Mouse (Mus musculus): ENCODE measurements around the gene Zfp524.
A peak's percentile ranks its signal among the peaks of the same experiment; 100 is the strongest.
"Not testable (repeated sequence)": the region's sequence is repeated elsewhere in the genome, so short reads cannot be mapped to it uniquely, and the experiment has no call there.

Gene Zfp524

DNA sequence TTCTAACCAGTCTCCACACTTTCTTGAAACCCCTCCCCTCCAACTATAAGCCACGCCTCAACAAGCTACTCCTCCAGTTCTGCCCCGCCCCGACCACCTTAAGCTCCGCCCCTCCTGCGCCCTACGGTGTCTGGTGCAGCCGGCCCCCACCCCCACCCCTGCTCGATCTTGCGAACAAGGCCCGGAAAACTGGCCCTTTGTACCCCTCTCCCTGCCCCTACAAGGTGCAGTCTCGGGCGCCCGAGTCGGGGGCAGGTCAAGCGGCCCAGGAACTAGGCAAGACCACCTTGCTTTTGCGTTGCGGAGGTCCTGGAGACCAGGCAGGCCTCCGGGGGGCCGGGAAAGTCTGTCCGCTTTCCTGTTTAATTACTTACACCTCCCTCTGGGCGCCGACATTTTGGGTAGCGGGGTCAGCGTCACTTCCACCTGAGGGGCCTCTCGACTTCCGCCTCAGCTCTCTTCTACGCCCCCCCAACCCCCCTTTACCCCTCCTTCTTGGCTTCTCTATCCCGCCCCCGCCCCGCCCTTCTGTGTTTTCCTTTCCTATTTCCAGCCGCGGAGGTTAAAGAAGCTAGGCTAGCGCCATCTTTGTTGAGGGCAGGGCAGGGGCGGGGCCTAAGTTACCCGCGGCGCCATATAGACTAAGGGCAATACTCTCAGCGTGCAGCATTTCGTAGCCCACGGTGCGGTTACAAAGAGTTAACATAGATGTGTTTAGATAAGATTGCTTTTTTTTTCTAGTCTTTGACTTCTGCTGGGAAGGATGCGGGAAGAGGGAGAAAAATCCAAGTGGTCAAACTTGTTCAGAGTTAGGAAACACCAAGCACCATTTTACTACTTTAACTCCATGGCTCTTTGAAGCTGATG is at the start of gene Zfp524, which contains the start of gene Fiz1:
TSS of gene Zfp524 (plus strand) at position 165 of the 867 bp plus-strand sequence.
TSS of gene Fiz1 (minus strand) at position 447 of the 867 bp plus-strand sequence.
- DNase-seq (ENCODE audit: low spot score) = peak; percentile 99

DNA sequence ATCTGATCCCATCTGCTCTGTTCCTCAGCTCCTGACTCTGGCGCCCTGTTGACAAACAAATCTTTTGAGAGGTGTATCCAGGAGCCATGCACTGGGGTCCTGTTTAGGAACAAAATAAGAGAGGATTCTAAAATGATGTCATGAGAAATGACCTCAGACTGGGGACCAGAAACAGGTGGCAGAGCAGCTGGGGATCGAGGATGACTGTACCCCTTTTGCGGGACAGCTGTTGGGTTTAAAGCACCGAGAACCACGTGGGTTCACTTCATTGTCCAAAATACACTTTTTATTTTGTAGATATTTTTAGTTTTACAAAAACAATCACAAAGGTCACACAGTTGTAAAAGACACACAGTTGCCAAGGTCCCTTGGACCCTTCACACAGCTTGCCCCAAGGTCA is 49.2 kb upstream of the Zfp524 start:
- no peak for DNase-seq (ENCODE audit: low spot score)

DNA sequence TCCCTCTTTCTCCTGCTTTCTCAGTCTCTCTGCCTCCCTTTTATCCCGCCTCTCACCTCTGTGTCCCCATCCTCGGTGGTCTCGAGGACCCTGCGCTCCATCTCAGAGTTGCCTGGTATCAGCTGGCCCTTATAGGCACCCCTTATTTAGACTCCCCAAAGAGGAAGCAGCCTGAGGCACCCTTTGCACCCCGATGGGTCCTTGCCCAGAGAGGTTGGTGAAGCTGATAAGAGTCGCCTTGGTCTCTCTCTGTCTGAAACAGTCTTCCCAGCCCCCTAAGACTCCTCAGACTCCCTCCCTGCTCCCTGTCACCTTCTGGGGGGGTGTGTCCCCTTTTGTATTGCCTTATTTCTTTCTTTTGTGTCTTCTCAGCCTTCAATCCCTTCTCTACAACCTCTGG is 43.1 kb upstream of the Zfp524 start, which contains the start of gene Sbk3:
TSS of gene Sbk3 (minus strand) at position 101 of the 400 bp plus-strand sequence.
- no peak for DNase-seq (ENCODE audit: low spot score)

DNA sequence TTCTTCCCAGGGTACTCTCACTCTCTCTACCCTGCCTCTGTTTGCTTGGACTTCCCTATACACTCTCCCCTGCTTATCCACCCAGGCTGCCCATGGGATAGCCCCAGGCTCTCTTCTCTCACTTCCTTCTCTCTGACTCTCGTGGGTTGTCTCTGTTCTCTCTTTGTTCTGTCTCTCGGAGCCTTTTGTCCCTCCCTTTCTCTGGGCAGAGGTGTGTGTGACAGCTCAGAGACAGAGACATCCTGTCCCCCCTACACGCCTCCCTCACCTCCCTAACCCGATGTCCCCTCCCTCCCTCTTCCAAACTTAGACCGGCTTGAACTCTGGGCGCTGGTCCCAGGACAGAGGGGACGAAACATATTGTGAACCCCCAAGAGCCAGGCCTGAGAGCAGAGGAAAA is 42.5 kb upstream of the Zfp524 start:
- no peak for DNase-seq (ENCODE audit: low spot score)

DNA sequence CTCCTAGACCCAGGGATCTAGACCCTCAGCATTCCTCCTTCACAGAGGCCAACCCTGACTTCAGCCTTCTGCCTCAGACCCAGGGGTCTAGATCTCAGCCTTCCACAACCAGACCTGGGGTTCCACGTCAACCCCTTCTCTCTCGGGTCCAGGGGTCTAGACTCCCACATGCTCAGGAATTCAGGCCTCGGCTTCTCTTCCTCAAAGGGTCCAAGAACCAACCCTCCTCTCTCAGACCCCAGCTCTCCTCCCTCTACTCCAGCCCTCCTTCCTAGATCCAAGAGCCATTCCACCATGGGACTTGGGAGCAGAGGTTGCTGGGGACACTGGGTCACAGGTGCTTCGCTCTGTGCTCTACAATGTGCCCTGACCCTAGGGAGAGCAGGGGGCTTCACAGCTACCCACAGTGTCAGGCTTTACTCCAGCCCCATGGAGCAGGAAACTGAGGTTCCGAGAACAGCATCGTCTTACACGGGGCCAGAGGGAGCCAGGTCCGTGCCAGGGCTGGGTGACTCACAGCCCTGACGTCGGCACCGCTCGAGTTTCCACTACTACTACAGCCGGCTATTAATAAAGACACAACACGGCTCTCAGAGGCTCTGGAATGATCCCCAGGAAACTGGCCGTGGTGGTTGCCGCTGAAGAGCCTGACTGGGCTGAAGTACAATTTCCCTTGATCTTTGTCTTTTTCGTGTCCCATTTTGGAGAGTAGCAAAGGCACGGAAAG is 41.7 kb upstream of the Zfp524 start:
- DNase-seq (ENCODE audit: low spot score) = no peak

DNA sequence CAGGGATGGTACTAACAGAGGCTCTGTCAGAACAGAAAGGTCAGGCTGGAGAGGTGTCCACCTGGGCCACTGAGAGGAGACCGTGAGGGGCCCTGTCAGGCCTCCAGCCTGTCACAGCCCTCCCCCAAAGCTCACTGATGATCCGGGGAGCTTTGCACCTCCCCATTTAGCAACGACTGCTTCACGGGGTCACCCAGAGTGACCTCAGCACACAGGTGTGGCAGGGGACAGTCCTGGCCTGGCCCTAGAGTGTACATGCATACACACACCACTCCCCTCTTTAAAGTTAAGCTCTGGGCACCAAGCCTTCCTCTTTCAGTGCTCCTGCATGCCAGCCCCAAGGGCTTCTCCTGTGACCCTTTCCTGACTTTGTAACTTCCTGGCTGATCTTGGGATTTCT is 38.8 kb upstream of the Zfp524 start:
- no peak for DNase-seq (ENCODE audit: low spot score)

DNA sequence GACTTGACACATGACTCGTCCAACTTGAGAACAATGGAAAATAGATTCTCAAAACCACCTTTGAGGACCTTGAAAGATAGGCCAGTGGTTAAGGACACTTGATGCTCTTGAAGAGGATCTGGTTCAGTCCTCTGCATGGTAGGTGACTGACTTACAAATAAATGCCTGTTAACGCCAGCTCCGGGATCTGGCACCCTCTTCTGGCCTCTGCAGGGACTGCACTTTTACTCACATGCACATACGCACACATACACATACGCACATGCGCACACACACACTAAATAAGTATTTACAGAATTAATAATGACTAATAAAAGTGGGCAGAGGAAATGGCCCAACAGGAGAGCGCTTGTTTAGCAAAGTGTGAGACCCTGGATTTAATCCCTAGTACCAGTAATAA is 37.4 kb upstream of the Zfp524 start:
- DNase-seq (ENCODE audit: low spot score) = no peak

DNA sequence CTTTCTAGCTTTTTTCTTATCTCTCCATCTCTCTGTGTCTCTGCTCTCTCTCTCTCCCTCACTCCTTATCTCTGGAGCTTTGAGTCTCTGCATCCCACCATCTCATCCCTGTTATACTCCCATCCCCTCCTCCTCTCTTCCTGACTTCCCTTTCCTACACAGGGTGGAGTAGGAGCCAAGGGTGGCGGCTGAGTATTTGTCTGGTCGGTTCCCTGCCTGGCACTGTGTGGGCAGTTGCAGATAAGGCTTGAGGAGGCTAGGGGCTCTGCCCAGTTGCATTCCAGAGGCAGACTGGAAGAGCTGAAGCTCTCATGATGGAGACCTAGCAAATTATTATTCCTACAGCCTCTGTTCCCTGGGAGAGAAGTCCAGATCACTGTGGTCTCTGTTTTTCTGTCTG is 26.0 kb upstream of the Zfp524 start:
- no peak for DNase-seq (ENCODE audit: low spot score)

DNA sequence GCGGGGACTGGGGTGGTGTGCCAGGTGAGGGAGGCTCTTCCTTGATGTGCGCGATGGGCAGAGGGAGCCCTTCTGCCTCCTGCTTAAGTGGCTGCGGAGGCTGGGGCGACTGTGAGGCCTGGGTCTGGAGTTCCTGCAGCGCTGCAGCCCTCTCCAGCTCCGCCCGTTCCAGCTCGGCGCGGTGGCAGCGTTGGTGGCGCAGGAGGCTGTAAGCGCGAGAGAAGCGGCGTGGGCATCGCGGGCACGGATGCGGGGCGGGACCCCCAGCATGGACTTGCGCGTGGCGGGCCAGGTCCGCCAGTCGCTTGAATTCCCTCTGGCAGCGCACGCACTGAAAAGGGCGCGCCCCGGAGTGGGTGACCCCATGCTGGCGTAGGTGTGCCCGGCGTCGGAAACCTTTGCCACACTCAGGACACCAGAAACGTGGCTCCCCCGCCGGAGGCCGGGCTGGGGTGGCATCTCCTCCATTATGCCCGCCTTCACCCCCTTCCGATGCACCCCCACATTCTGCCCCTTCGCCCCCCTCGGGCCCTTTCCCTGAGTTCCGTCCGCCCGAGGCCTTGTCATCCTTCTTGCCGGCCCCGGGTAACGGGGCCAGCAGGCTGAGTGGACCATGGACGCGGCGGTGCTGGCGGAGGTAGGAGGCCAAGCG is 20.7 kb upstream of the Zfp524 start:
- no peak for DNase-seq (ENCODE audit: low spot score)

DNA sequence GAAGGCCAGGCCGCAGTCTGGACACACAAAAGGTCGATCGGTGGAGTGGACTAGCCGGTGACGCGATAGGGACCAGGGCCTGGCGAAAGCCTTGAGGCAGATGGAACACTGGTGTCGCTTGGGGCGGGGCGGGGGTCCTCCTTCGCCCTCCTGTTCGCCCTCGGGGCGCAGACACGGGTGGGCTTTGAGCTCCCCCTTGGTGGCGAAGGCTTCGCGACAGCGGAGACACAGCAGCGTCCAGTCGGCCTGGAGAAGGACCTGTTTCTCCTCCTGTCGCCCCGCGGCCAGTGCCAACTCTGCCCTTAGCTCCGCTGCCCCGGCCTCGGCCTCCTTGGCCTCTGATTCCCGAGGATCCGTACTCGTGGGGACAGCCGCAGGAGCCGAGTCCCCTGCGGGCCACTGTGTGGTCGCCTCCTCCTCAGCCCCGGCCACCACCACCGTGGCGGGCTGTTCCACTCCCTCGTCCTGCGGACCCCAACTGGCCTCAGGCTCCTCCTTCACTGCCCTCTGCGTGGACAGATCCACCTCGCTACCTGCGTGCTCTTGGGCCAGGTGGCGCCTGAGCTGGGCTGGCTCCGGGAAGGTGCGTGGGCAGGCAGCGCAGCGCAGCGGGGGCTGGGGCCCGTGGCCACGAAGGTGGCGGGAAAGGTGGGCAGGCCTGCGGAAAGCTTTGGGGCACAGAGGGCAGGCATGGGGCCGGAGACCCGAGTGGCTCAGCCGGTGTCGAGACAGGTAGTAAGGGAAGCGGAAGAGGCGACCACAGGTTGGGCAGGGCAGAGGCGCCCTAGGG is 20.0 kb upstream of the Zfp524 start:
- no peak for DNase-seq (ENCODE audit: low spot score)

DNA sequence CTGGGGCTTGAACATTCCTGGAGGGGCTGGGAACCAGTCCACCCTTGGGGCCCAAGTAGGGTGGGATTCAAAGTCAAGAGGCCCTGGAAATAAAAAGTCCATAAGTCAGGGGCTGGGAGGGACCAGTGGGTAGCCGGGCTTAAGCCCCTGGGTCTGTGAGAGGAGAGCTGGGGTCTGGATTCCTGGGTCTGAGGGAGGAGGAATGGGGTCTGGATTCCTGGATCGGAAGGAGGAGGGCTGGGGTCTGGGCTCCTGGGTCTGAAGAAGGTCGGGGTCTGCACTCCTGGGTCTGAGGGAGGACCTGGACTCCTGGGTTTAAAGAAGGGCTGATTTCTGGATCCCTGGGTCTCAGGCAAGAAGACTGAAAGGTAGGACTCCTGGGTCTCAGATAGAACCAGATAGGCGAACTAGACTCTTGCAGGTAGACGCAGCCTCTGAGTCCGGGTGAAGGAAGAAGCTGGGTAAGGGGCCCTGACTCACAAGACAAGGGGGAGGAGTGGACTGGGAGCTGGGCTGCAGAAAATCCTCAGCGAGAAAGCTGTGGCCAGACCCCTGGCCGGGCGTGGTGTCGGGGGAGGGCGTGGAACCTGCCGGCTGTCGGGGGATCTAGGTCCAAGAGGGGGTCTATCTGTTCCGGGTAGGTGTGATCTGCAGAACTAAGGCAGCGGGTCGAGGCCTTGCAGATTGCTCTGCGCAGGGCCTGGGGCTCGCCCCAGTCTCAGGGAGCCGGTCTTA is 18.8 kb upstream of the Zfp524 start:
- no peak for DNase-seq (ENCODE audit: low spot score)

DNA sequence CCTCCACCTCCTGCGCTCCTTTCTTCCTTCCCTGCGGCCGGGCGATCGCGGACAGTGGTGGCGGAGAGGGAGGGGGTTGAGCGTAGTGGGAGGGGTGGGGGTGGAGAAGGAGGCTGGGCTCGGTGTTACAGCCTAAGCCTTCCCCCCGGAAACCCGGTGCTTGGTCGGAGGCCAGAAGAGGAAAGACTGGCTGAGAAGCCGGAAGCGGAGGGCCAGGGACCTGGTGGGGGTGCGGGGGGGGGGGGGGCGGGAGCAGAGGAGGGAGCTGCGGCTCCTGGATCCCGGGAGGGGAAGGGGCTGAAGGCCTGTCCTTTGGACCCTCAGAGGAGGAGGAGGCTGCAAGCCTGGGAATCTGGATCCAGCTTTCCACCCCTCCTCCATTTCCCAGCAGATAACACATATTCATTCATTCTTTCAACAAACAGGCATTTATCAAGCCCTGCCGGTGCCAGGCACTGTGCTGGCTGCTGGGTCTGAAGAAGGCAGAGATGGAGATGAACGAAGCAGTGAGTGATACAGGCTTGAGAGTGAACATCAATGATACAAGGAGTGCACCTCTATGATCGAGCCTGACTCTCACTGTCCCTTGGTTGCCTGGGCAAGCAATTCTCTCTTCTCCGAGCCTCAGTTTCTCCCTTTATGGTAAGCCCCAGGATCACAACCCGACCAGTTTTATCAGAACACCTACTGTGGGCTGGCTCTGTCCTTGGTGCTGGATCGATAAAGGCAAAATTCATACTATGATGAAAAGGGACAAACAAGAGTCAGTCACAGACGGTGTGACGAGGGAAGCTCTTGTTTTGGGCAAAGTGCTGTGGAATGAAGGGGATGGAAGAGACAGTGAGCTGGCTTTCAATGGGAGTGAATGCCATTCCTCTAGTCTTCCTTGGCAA is 18.0 kb upstream of the Zfp524 start, which contains the start of gene Zfp579:
TSS of gene Zfp579 (minus strand) at position 156 of the 893 bp plus-strand sequence.
- peak; percentile 93 for DNase-seq (ENCODE audit: low spot score)

DNA sequence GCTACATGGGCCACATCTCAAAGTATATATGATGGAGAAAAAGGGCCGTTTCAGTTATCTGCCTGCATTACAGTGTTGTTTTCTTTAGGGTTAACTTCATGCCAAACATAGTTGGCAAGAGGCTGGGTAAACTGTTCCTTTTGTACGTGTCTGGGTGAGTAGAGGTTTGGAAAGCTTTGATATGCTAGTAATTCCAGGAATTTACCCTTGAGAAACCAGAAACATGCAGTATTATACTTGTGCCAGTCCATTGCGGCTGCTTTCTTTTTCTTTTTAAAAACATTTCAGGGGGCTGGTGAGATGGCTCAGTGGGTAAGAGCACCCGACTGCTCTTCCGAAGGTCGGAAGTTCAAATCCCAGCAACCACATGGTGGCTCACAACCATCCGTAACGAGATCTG is 17.3 kb upstream of the Zfp524 start:
- DNase-seq (ENCODE audit: low spot score) = no peak

DNA sequence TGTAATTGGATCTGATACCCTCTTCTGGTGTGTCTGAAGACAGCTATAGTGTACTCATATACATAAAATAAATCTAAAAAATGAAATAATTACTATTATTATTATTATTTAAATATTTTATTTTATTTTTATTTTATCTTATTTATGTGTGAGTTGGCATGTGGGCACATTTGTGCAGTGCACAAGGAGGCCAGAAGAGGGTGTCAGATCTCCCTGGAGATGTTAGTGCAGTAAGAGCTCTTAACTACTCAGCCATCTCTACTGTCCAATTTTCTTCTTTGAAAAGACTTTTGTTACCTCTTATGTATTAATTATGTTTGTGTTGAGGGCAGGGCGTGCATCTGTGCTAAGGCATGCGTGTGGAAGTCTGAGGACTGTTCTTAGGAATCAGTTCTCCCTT is 14.3 kb upstream of the Zfp524 start:
- DNase-seq (ENCODE audit: low spot score) = peak; percentile 20

DNA sequence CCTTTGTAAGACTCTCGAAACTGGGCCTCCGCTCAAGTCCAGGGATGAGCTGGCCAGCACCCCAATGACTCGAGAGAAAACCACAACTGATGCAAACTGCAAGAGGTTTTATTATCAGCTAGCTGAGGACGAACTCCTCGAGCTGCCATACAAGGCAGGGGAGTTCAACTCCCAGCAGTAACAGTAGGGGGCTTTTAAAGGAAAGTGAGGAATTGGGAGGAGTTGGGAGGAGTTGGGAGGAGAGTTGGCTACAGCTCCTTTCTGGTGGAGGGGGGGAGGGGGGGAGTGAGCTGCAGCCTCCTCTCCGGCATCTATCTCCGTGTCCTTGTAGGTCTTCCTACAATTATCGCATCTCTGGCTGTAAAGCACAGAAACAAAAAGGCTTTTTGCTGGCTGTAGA is 11.3 kb upstream of the Zfp524 start:
- DNase-seq (ENCODE audit: low spot score) = not testable (repeated sequence)

DNA sequence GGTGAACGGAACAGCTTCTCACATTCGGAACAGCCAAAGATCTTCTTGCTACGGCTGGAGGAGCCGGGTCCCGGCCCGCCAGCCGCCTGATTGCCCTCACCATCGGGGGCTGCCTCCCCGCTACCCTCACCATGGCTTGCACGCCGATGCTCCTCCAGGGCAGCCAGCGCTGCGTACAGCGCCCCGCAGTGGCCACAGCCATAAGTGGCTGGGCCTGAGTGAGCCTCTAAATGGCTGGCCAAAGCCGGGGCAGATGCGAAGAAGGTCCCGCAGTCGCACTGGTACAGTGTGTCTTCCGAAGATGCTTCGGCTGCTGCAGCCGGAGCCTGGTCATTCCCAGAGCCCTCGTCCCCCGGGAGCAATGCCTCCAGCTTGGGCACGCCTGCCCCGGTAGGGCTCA is 6.0 kb upstream of the Zfp524 start:
- no peak for DNase-seq (ENCODE audit: low spot score)

DNA sequence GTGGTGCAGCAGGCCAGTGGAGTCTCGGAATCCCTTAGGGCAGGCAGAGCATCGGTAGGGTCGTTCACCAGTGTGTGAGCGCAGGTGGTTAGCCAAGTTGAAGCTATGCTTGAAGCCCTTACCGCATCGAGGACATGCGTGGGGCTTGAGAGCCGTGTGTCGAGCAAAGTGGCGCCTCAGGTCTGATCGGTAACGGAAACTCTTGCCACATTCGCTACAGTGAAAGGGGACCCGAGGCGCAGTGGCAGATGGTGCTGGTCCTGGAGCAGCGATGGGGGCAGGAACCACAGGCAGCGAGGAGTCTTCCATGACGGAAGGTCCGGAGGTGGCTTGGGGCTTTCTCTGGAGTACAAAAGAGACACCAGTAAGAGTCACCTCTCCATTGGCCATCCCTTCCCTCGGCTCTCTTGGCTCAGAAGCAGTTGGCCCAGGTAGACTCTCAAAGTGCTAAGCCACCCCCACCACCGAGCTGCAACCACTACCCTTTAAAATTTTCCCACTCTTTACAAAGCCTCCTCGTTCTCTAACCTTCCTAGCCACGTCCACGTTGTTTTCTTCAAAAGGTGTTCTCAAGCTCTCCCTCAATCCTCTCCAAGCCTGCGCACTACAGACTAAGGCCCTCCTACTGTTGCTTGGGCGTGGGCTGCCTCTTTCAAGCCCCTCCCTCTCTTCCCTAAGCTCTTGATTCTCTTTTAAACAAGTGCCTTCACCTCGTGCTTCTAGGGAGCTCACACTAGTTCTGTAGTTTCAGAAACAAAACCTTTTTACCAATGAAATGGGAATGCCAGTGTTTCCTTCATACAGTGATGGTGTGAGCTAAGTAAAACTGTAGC is 1.3 kb upstream of the Zfp524 start:
- no peak for DNase-seq (ENCODE audit: low spot score)

DNA sequence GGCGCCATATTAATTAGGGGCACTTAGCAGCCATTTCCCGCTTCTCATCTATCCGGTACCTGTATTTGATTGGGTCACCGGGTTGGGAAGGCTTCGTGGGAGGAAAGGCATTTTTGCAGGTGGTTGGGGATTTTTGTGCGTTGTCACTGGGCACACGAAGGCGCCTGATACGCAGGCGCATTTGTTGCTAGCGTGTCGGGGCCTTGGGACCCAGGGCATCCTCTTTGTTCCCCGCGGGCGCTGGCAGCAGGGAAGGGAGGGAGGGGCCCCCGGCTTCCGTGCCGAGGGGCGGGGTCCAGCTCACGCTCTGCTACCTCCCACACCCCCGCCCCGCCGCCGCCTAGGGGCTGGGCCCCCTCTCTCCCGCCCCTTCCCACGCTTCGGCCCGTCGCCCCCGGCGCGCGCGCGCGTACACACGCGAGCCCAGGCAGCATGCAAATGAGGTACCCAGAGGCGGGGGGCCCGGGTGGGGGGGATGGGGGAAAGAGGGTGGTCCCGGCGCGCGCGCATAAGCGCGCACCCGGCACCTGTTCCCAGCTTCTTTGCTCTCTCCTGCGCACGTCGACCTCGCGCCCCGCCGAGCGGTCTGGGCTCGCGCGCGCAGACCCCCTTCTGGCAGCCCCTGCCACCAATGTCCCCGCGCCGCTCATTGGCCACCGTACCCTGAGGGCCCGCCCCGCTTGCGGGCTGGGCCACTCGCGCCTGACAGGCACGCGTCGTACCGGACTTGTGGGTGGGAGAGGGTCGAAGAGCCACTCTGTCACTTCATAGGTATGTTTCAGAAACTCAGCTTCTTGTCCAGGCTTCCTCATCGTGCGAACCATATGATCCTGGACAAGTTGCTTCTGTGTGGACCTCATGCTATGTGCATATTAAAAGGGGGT is 1.1 kb downstream of the Zfp524 start, which contains the start of gene Gm44973:
TSS of gene Gm44973 (plus strand) at position 379 of the 884 bp plus-strand sequence.
- DNase-seq (ENCODE audit: low spot score) = peak; percentile 95
